Mouse (Mus musculus): Measurements from ENCODE around the gene Nxnl2. TPM values are rescaled to one million over a fixed set of nuclear protein-coding genes. Genes with fewer than 3 reads are reported as not detected.
"Not testable (repeated sequence)": the region's sequence is repeated elsewhere in the genome, so short reads cannot be mapped to it uniquely, and the experiment has no call there.

Nxnl2 gene
- polyA plus RNA-seq, 1 experiment from 2014 or later: 5.0 TPM

- H3K9me3 ChIP-seq (ENCODE audit: control insufficient read depth): no peaks in the 10 kb centered on the region
- WGBS: 54% methylated on average over 3 of the region's 3 CpGs
Measured at GRCm38 (mm10) chr13:51190336-51190735, 19.5 kb downstream of the Nxnl2 start.

GRCm38 (mm10) chr13:51191416-51192140, 20.8 kb downstream of the Nxnl2 start:
- Histone ChIP-seq H3K36me3 (ENCODE audit: control insufficient read depth, insufficient read depth) (no peaks in the 10 kb centered on the region), H3K27ac (ENCODE audit: low read depth, low read length) (no peak overlapping the region), H3K9ac (ENCODE audit: low read depth, low read length) (no peak overlapping the region), H3K4me2 (replicated peaks; ENCODE audit: low read depth) (no peak overlapping the region), H3K9me3 (ENCODE audit: control insufficient read depth) (no peaks in the 10 kb centered on the region), H3K4me3 (ENCODE audit: low read depth, low read length) (no peak overlapping the region), H3K27me3 (replicated peaks; ENCODE audit: control insufficient read depth, insufficient read depth, low read length) (no peaks in the 10 kb centered on the region), H3K4me1 (replicated peaks; ENCODE audit: control insufficient read depth, insufficient read depth, low read length) (no peaks in the 10 kb centered on the region)
- 74% methylated on average over 6 of the region's 6 CpGs for WGBS
- peak; percentile 57 for TF ChIP-seq CTCF (IDR thresholded peaks at IDR 0.05; ENCODE audit: low read depth)
- no peak for ATAC-seq

More at GRCm38 (mm10) chr13:51190336-51190735, 19.5 kb downstream of the Nxnl2 start:
- no peak for ATAC-seq
- Histone ChIP-seq H3K27me3 (replicated peaks; ENCODE audit: control insufficient read depth, insufficient read depth, low read length) (no peaks in the 10 kb centered on the region), H3K9ac (ENCODE audit: low read depth, low read length) (no peak overlapping the region), H3K36me3 (ENCODE audit: control insufficient read depth, insufficient read depth) (no peaks in the 10 kb centered on the region), H3K4me2 (replicated peaks; ENCODE audit: low read depth) (no peak overlapping the region), H3K4me3 (ENCODE audit: low read depth, low read length) (no peak overlapping the region), H3K4me1 (replicated peaks; ENCODE audit: control insufficient read depth, insufficient read depth, low read length) (no peaks in the 10 kb centered on the region), H3K27ac (ENCODE audit: low read depth, low read length) (no peak overlapping the region)
- 0 out of 2 replicates have a peak, but pooled peaks have one; percentile 20 for TF ChIP-seq CTCF (IDR thresholded peaks at IDR 0.05; ENCODE audit: low read depth)

GRCm38 (mm10) chr13:51193893-51194292, 23.1 kb downstream of the Nxnl2 start:
- H3K27me3 ChIP-seq (replicated peaks; ENCODE audit: control insufficient read depth, insufficient read depth, low read length): no peaks in the 10 kb centered on the region
- WGBS: 83% methylated on average over 15 of the region's 15 CpGs

GRCm38 (mm10) chr13:51197699-51198098, 26.9 kb downstream of the Nxnl2 start:
- Histone ChIP-seq H3K4me2 (replicated peaks; ENCODE audit: low read depth) (no peak overlapping the region), H3K27ac (ENCODE audit: low read depth, low read length) (no peak overlapping the region), H3K36me3 (ENCODE audit: control insufficient read depth, insufficient read depth) (no peaks in the 10 kb centered on the region), H3K4me1 (replicated peaks; ENCODE audit: control insufficient read depth, insufficient read depth, low read length) (no peaks in the 10 kb centered on the region), H3K9me3 (ENCODE audit: control insufficient read depth) (no peaks in the 10 kb centered on the region), H3K27me3 (replicated peaks; ENCODE audit: control insufficient read depth, insufficient read depth, low read length) (no peaks in the 10 kb centered on the region), H3K4me3 (ENCODE audit: low read depth, low read length) (no peak overlapping the region), H3K9ac (ENCODE audit: low read depth, low read length) (no peak overlapping the region)
- ATAC-seq: no peak
- 69% methylated on average over 3 of the region's 3 CpGs for WGBS
- no peak for TF ChIP-seq CTCF (IDR thresholded peaks at IDR 0.05; ENCODE audit: low read depth)

More at GRCm38 (mm10) chr13:51193893-51194292, 23.1 kb downstream of the Nxnl2 start:
- no peak for TF ChIP-seq CTCF (IDR thresholded peaks at IDR 0.05; ENCODE audit: low read depth)
- Histone ChIP-seq H3K36me3 (ENCODE audit: control insufficient read depth, insufficient read depth) (no peaks in the 10 kb centered on the region), H3K4me2 (replicated peaks; ENCODE audit: low read depth) (no peak overlapping the region), H3K9me3 (ENCODE audit: control insufficient read depth) (no peaks in the 10 kb centered on the region), H3K9ac (ENCODE audit: low read depth, low read length) (no peak overlapping the region), H3K4me3 (ENCODE audit: low read depth, low read length) (no peak overlapping the region), H3K27ac (ENCODE audit: low read depth, low read length) (no peak overlapping the region), H3K4me1 (replicated peaks; ENCODE audit: control insufficient read depth, insufficient read depth, low read length) (no peaks in the 10 kb centered on the region)
- ATAC-seq: no peak

- WGBS: 50% methylated on average over 5 of the region's 5 CpGs
Measured at GRCm38 (mm10) chr13:51198186-51198585, 27.4 kb downstream of the Nxnl2 start.

GRCm38 (mm10) chr13:51201985-51202843, 31.4 kb downstream of the Nxnl2 start:
- Histone ChIP-seq H3K4me3 (ENCODE audit: low read depth, low read length) (0 out of 2 replicates have a peak overlapping the region, but pooled peaks have one; percentile 11), H3K4me2 (replicated peaks; ENCODE audit: low read depth) (peak overlapping the region; percentile 61)
- H3K9ac ChIP-seq (ENCODE audit: low read depth, low read length); H3K27ac ChIP-seq (ENCODE audit: low read depth, low read length); H3K36me3 ChIP-seq (ENCODE audit: control insufficient read depth, insufficient read depth); H3K27me3 ChIP-seq (replicated peaks; ENCODE audit: control insufficient read depth, insufficient read depth, low read length); ATAC-seq; H3K9me3 ChIP-seq (ENCODE audit: control insufficient read depth); H3K4me1 ChIP-seq (replicated peaks; ENCODE audit: control insufficient read depth, insufficient read depth, low read length): not testable (repeated sequence)
- 56% methylated on average over 23 of the region's 36 CpGs for WGBS

More at GRCm38 (mm10) chr13:51198186-51198585, 27.4 kb downstream of the Nxnl2 start:
- TF ChIP-seq CTCF (IDR thresholded peaks at IDR 0.05; ENCODE audit: low read depth): no peak
- H3K4me2 ChIP-seq (replicated peaks; ENCODE audit: low read depth): no peak overlapping the region
- no peak overlapping the region for H3K9ac ChIP-seq (ENCODE audit: low read depth, low read length)
- H3K27me3 ChIP-seq (replicated peaks; ENCODE audit: control insufficient read depth, insufficient read depth, low read length): no peaks in the 10 kb centered on the region
- ATAC-seq: no peak
- H3K4me3 ChIP-seq (ENCODE audit: low read depth, low read length): no peak overlapping the region
- H3K36me3 ChIP-seq (ENCODE audit: control insufficient read depth, insufficient read depth): no peaks in the 10 kb centered on the region
- H3K4me1 ChIP-seq (replicated peaks; ENCODE audit: control insufficient read depth, insufficient read depth, low read length): no peaks in the 10 kb centered on the region
- no peak overlapping the region for H3K27ac ChIP-seq (ENCODE audit: low read depth, low read length)
- H3K9me3 ChIP-seq (ENCODE audit: control insufficient read depth): no peaks in the 10 kb centered on the region
